Mouse (Mus musculus): ENCODE data around the gene Cela3b. TPM values are rescaled to one million over a fixed set of nuclear protein-coding genes. Genes with fewer than 3 reads are reported as not detected.

Gene Cela3b
- polyA plus RNA-seq, 1 experiment from 2014 or later, result not detected

GRCm38 (mm10) chr4:137375314-137376278, 54.7 kb downstream of the Cela3b start:
- H3K27ac ChIP-seq (ENCODE audit: low read depth, low read length), result no peak overlapping the region
- no peaks in the 10 kb centered on the region for H3K36me3 ChIP-seq (ENCODE audit: control insufficient read depth, insufficient read depth, low read length)
- DNase-seq (ENCODE audit: low spot score, missing footprints), result no peak
- 56% methylated on average over 19 of the region's 19 CpGs for WGBS
- no peaks in the 10 kb centered on the region; the same call in 1 of the 2 replicates for H3K4me1 ChIP-seq (ENCODE audit: control insufficient read depth, insufficient read depth, low read length)
- no peaks in the 10 kb centered on the region for H3K27me3 ChIP-seq (ENCODE audit: control insufficient read depth, insufficient read depth, low read length)
- ATAC-seq (ENCODE audit: low FRiP score), result no peak
- H3K9ac ChIP-seq (ENCODE audit: low read length), result no peak overlapping the region
- H3K4me2 ChIP-seq, result no peak overlapping the region
- no peaks in the 10 kb centered on the region for H3K9me3 ChIP-seq (ENCODE audit: control insufficient read depth, low read length)
- no peak overlapping the region for H3K4me3 ChIP-seq (ENCODE audit: low read depth, low read length)

DNA sequence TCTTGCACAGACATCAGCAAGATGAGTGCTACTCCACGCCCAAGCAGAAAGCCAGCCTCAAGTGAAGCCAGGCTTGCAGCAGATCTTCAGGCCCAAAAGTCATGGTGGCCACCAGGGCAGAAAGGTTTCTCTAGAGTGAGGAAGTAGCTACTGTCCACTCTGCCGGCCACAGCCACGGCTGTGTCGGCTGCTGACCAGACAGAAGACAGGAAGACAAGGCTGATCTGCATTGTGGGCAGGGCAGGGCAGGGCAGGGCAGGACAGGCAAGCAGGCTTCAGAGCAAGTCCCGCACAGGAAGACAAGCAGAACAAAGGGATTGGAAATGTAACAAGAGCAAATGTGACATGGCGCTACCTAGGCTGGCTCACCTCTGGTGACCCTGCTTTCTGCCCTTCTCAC, 56.6 kb downstream of the Cela3b start:
- peaks cover 6% of the 10 kb centered on the region for H3K4me1 ChIP-seq (ENCODE audit: control insufficient read depth, insufficient read depth, low read length)
- no peak overlapping the region for H3K4me3 ChIP-seq (ENCODE audit: low read depth, low read length)
- H3K36me3 ChIP-seq (ENCODE audit: control insufficient read depth, insufficient read depth, low read length), result no peaks in the 10 kb centered on the region
- H3K27me3 ChIP-seq (ENCODE audit: control insufficient read depth, insufficient read depth, low read length), result no peaks in the 10 kb centered on the region
- DNase-seq (ENCODE audit: low spot score, missing footprints) (no peak), ATAC-seq (ENCODE audit: low FRiP score) (no peak)
- H3K27ac ChIP-seq (ENCODE audit: low read depth, low read length), result no peak overlapping the region
- WGBS, result 58% methylated on average over 6 of the region's 6 CpGs
- H3K9me3 ChIP-seq (ENCODE audit: control insufficient read depth, low read length), result no peaks in the 10 kb centered on the region
- H3K9ac ChIP-seq (ENCODE audit: low read length), result no peak overlapping the region
- no peak overlapping the region for H3K4me2 ChIP-seq

DNA sequence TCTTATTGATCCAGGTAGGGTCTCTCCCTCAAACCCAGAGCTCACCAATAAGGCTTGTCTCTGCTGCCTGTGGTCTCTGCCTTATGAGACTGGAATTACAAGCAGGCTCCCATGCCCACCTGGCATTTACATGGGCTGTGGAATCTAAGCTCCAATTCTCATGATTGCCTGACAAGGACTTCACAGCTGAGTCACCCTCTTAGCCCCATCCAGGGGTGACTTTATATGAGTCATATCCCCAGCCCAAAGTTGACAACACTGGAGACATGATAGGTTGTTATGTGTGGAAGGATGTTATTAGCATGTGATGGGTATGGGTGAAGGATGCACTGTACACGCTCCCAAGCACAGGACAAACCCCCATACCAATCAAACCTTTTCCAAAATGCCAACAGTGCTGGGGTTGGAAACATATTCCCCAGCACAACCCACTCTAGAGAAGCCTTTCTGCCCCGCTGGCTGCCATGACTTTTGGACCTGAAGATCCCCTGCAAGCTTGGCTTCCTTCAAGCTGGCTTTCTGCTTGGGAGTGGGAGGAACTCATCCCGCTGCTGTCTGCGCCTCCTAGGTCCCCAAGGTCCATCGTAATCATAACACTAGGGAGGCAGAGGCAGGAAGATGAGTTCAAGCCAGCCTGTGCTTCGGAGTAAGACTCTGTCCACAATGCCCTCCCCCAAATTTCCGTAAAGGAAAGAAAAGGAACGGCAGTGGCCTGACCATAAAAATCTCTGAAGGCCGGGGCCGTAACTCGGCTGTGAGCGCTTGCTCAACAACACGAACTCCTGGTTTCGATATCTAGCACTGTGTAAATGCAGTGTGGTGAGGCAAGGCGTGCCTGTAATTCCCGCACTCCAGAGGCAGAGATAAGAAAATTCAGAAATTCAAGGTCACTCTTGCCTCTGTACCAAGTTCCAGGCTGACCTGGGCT, 58.5 kb downstream of the Cela3b start:
- H3K9ac ChIP-seq (ENCODE audit: low read length), result no peak overlapping the region
- 88% methylated on average over 16 of the region's 16 CpGs for WGBS
- no peak for DNase-seq (ENCODE audit: low spot score, missing footprints)

More for the DNA sequence above, 58.5 kb downstream of the Cela3b start:
- Histone ChIP-seq H3K9me3 (ENCODE audit: control insufficient read depth, low read length) (no peaks in the 10 kb centered on the region), H3K36me3 (ENCODE audit: control insufficient read depth, insufficient read depth, low read length) (no peaks in the 10 kb centered on the region), H3K4me3 (ENCODE audit: low read depth, low read length) (no peak overlapping the region), H3K4me2 (no peak overlapping the region), H3K4me1 (ENCODE audit: control insufficient read depth, insufficient read depth, low read length) (peaks cover 6% of the 10 kb centered on the region), H3K27ac (ENCODE audit: low read depth, low read length) (no peak overlapping the region), H3K27me3 (ENCODE audit: control insufficient read depth, insufficient read depth, low read length) (no peaks in the 10 kb centered on the region)
- ATAC-seq (ENCODE audit: low FRiP score), result no peak

Other genes with a start within 250 kb of the Cela3b start
- 1.0 and 1.4 TPM in 2 replicates for gene Wnt4, start 153.1 kb downstream of the Cela3b start, polyA plus RNA-seq (2014; fragmentation: Nextera tagmentation; extraction: Ambion mirVana)
- 710 and 751 TPM in 2 replicates for gene Cdc42, start 72.8 kb downstream of the Cela3b start, polyA plus RNA-seq (2014; fragmentation: Nextera tagmentation; extraction: Ambion mirVana)
- gene Cela3a, start 20.7 kb downstream of the Cela3b start, polyA plus RNA-seq (2014; fragmentation: Nextera tagmentation; extraction: Ambion mirVana), result not detected in 2 replicates
- gene 1700013G24Rik, start 22.7 kb upstream of the Cela3b start, polyA plus RNA-seq (2014; fragmentation: Nextera tagmentation; extraction: Ambion mirVana), result not detected in 2 replicates
- gene Hspg2, start 38.2 kb upstream of the Cela3b start, polyA plus RNA-seq (2014; fragmentation: Nextera tagmentation; extraction: Ambion mirVana), result 9.6 and 11.2 TPM in 2 replicates
- not detected in 2 replicates for gene Ldlrad2, start 144.0 kb upstream of the Cela3b start, polyA plus RNA-seq (2014; fragmentation: Nextera tagmentation; extraction: Ambion mirVana)
- gene Usp48, start 163.2 kb upstream of the Cela3b start, polyA plus RNA-seq (2014; fragmentation: Nextera tagmentation; extraction: Ambion mirVana), result 72.5 and 77.2 TPM in 2 replicates
- 4.6 and 4.9 TPM in 2 replicates for gene Rap1gap, start 234.2 kb upstream of the Cela3b start, polyA plus RNA-seq (2014; fragmentation: Nextera tagmentation; extraction: Ambion mirVana)

Measured in midbrain, embryonic 11.5 days (tissue).